Mouse (Mus musculus) left cerebral cortex, adult 9 months (tissue): ENCODE data around the gene Adamts9.

Experiments
- DNase-seq, 2 experiments: peaks; one replicate each; pipeline ENCODE4 v3.0.0; 2022; ENCODE audit warnings: low spot score in 2 of 2

Adamts9 gene

GRCm38 (mm10) chr6:92862599-92862998 is 80.7 kb downstream of the Adamts9 start:
- DNase-seq = no peak

- no peak for DNase-seq
Measured at GRCm38 (mm10) chr6:92860285-92860912, 82.9 kb downstream of the Adamts9 start.

GRCm38 (mm10) chr6:92858721-92859510 is 84.4 kb downstream of the Adamts9 start:
- DNase-seq = no peak

GRCm38 (mm10) chr6:92857761-92858160 is 85.5 kb downstream of the Adamts9 start:
- DNase-seq = no peak

GRCm38 (mm10) chr6:92854873-92855272 is 88.4 kb downstream of the Adamts9 start:
- no peak for DNase-seq

GRCm38 (mm10) chr6:92850250-92850649 is 93.0 kb downstream of the Adamts9 start:
- DNase-seq = peak; percentile 31 to 63

- no peak for DNase-seq
Measured at GRCm38 (mm10) chr6:92849208-92849607, 94.1 kb downstream of the Adamts9 start.

- no peak for DNase-seq
Measured at GRCm38 (mm10) chr6:92846614-92847013, 96.7 kb downstream of the Adamts9 start.

- no peak for DNase-seq
Measured at GRCm38 (mm10) chr6:92845898-92846297, 97.4 kb downstream of the Adamts9 start.

GRCm38 (mm10) chr6:92843474-92843873 is 99.8 kb downstream of the Adamts9 start:
- no peak for DNase-seq

GRCm38 (mm10) chr6:92842000-92842399 is 101.3 kb downstream of the Adamts9 start:
- DNase-seq = no peak

- DNase-seq = no peak
Measured at GRCm38 (mm10) chr6:92831106-92831505, 112.2 kb downstream of the Adamts9 start.

- no peak for DNase-seq
Measured at GRCm38 (mm10) chr6:92829148-92829547, 114.1 kb downstream of the Adamts9 start.

GRCm38 (mm10) chr6:92827360-92827759 is 115.9 kb downstream of the Adamts9 start:
- no peak for DNase-seq

- no peak for DNase-seq
Measured at GRCm38 (mm10) chr6:92826561-92826960, 116.7 kb downstream of the Adamts9 start.

- no peak for DNase-seq
Measured at GRCm38 (mm10) chr6:92823991-92824390, 119.3 kb downstream of the Adamts9 start.

GRCm38 (mm10) chr6:92822006-92822405 is 121.3 kb downstream of the Adamts9 start:
- no peak for DNase-seq

GRCm38 (mm10) chr6:92821606-92822005 is 121.7 kb downstream of the Adamts9 start:
- no peak for DNase-seq

- no peak for DNase-seq
Measured at GRCm38 (mm10) chr6:92817661-92818060, 125.6 kb downstream of the Adamts9 start.

- DNase-seq = no peak
Measured at GRCm38 (mm10) chr6:92816311-92816751, 127.0 kb downstream of the Adamts9 start, which contains the start of gene A730049H05Rik. Gene A730049H05Rik (plus strand): TSS chr6:92816478.

GRCm38 (mm10) chr6:92812702-92813370 is 130.5 kb downstream of the Adamts9 start:
- no peak for DNase-seq

GRCm38 (mm10) chr6:92811566-92811965 is 131.7 kb downstream of the Adamts9 start:
- no peak for DNase-seq

GRCm38 (mm10) chr6:92810628-92811027 is 132.7 kb downstream of the Adamts9 start:
- no peak for DNase-seq
